Mouse (Mus musculus) neutrophil, adult 83 days (primary cell): ENCODE measurements around the gene Lct. TPM values are rescaled to one million over a fixed set of nuclear protein-coding genes. Genes with fewer than 3 reads are reported as not detected.

Experiments used
- total RNA-seq, 2 experiments: library from RNA; stranded (reverse); gene quantifications; one replicate each; pipeline ENCODE4 v1.2.4; 2023

The Lct gene
- 1 to 10 TPM; 8.3 to 9.1 TPM for total RNA-seq

GRCm38 (mm10) chr1:128328218-128328617 lies at the start of gene Lct:
TSS of gene Lct (minus strand) at chr1:128328318.

GRCm38 (mm10) chr1:128359554-128360376 lies 31.6 kb upstream of the Lct start, which contains the start of gene Mcm6:
TSS of gene Mcm6 (minus strand) at chr1:128359664.

GRCm38 (mm10) chr1:128243627-128243995 lies 84.5 kb downstream of the Lct start, which contains the start of gene Ubxn4:
TSS of gene Ubxn4 (plus strand) at chr1:128243964.

Other genes starting within 250 kb of the Lct start
- 1 to 10 TPM; 6.8 to 7.9 TPM for gene Zranb3, start 225.3 kb downstream of the Lct start, total RNA-seq
- 10 to 100 TPM; 49.0 to 55.1 TPM for gene R3hdm1, start 225.0 kb downstream of the Lct start, total RNA-seq
- gene Ubxn4, start 84.4 kb downstream of the Lct start, total RNA-seq = 10 to 100 TPM; 49.5 to 59.8 TPM
- 100 to 1,000 TPM in 1 of 2 experiments, 10 to 100 TPM in 1; 97.7 to 117 TPM for gene Mcm6, start 31.3 kb upstream of the Lct start, total RNA-seq
- 10 to 100 TPM; 70.1 to 82.4 TPM for gene Dars, start 89.0 kb upstream of the Lct start, total RNA-seq